1 mouse cellular context compared by ENCODE assay signal in genomic region chr7:118821887-118822556, GRCm38 (mm10).
TF ChIP-seq lines count a peak whose summit lies in the region.

No protein-coding gene starts in this region.

TF ChIP-seq in MEL, 35 proteins besides CTCF, POLR2A, EP300 and RAD21 (continued from another document):
- TF ChIP-seq MYC (IDR thresholded peaks at IDR 0.05; ENCODE audit: low read depth, low read length) (peak; percentile 71), RCOR1 (IDR thresholded peaks at IDR 0.05; ENCODE audit: low read depth, low read length) (no peak), TBP (IDR thresholded peaks at IDR 0.05; ENCODE audit: low read depth, low read length) (no peak), HCFC1 (IDR thresholded peaks at IDR 0.05; ENCODE audit: low read depth, low read length) (no peak), GABPA (IDR thresholded peaks at IDR 0.05; ENCODE audit: low read depth, low read length) (no peak), ZNF384 (IDR thresholded peaks at IDR 0.05; ENCODE audit: low read depth, low read length) (no peak), ZMIZ1 (IDR thresholded peaks at IDR 0.05; ENCODE audit: low read depth, low read length) (no peak), POLR2AphosphoS5 (IDR thresholded peaks at IDR 0.05; ENCODE audit: borderline replicate concordance, low read depth, low read length) (no peak), KAT2A (conservative IDR thresholded peaks at IDR 0.05; ENCODE audit: low read depth, low read length) (0 out of 2 replicates have a peak, but pooled peaks have one; percentile 15)
